Mouse (Mus musculus): ENCODE data around the gene Trpc4ap.

DNA sequence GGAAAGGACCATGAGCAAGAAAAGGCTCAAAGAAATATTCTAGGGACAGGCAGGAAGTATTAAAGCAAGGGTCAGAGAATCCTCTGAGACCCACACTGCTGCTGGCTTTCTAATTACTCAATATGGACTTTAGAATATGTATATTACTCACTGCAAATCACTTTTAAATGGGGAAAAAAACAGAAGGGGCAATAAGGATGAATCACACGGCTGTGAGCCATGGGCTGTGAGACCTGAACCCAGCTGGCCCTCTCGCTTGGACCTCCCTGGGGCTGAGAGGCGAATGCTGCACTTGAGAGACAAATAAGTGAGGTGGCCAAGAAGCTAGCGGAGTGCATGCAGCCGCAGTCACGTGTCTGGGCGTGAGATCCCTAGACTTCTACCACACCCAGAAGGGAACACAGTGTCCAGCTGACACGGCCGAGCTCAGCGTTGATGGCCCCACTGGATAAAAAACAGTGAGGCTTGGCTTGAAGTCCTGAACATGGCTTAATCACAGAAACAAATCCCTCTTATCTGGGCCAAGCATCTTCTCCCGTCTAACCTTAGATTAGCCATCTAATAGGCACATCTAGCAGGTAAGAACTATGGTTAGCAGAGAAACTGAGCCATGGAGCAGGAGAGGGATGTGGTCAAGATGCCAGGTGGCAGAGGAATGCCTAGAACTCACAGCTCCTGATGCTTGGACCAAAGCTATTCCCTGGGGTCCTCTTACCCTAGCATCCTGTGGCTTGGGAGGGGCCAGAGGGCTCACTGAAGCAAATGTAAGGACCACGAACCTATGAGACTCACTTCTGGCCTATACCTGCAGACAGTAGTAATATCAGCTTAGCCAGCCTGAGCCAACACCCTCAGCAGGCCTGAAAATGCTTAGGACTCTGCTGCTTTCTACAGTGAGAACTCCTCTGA lies 25.2 kb upstream of the Trpc4ap start:
- TF ChIP-seq CTCF (IDR thresholded peaks at IDR 0.05; ENCODE audit: borderline replicate concordance, extremely low read depth, insufficient read depth, insufficient read length) = no peak
- TF ChIP-seq POLR2A (IDR thresholded peaks at IDR 0.05; ENCODE audit: borderline replicate concordance, extremely low read depth, insufficient read depth, insufficient read length, poor library complexity, severe bottlenecking) = no peak

Measured in brain, embryonic 14.5 days (tissue).